Mouse (Mus musculus): Measurements from ENCODE around the gene Sfxn3.

DNA sequence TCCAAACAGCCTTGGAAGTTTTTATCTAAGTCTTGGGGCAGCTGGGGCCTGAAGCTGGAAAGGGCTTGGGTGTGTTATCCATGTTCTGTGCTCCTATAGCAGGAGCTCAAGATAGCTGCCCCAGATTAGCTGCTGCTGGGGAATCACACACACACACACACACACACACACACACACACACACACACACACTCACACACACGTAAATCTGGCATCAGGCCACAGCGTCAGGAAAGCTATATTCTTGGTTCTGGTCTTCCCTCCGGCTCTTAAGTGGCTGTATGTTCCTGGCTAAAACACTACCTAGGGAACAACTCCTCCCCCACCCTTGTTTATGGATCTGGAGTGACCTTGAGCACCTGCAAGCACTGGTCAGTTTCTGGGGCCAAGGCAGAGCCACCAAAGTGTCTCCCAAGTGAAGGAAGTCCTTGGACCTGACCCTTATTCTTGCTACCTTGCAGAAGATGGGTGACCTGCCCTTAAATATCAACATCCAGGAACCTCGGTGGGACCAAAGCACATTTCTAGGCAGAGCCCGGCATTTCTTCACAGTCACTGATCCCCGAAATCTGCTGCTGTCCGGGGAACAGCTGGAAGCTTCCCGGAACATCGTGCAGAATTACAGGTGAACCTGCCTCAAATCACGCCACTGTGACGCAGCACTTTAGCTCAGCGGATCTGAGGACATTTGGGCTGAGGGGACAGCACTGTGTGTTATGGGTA, 1.5 kb downstream of the Sfxn3 start:
- TF ChIP-seq GATA1 (IDR thresholded peaks at IDR 0.05; ENCODE audit: low read length) (no peak), TAL1 (IDR thresholded peaks at IDR 0.05; ENCODE audit: low read length) (no peak)
